Mouse (Mus musculus) liver, adult 2 months (tissue): ENCODE measurements around the gene Mindy4. TPM values are rescaled to one million over a fixed set of nuclear protein-coding genes. Genes with fewer than 3 reads are reported as not detected.

Experiments used
- DNase-seq: peaks from one replicate; pipeline ENCODE4 v3.0.0-alpha.2; 2011; ENCODE audit warnings: low read depth, low spot score; ENCODE audit errors: extremely low read depth
- H3K27ac ChIP-seq: fragments of 200-500 bp; replicated peaks from 2 replicates; pipeline ENCODE4 v1.5.1; 2012; ENCODE audit warnings: low read depth, mild to moderate bottlenecking, control low read depth, inconsistent platforms, low read length; ENCODE audit not compliant: insufficient read depth
- H3K27me3 ChIP-seq: fragments of 200-500 bp; 2 replicates; pipeline ENCODE4 v1.6.1; 2012; ENCODE audit warnings: mild to moderate bottlenecking, moderate library complexity, low read length, inconsistent platforms; ENCODE audit not compliant: control insufficient read depth, insufficient read depth
- H3K36me3 ChIP-seq: fragments of 200-500 bp; 2 replicates; pipeline ENCODE4 v1.6.1; 2012; ENCODE audit warnings: low read length, inconsistent platforms; ENCODE audit not compliant: control insufficient read depth, insufficient read depth
- H3K4me1 ChIP-seq: fragments of 200-500 bp; 2 replicates; pipeline ENCODE4 v1.6.1; 2011; ENCODE audit warnings: low read length; ENCODE audit not compliant: control insufficient read depth, insufficient read depth
- H3K4me3 ChIP-seq: fragments of 200-500 bp; 2 replicates; pipeline ENCODE4 v1.5.1; 2011; ENCODE audit warnings: low read depth, mild to moderate bottlenecking, control low read depth, low read length, moderate library complexity; ENCODE audit not compliant: insufficient read depth
- H3K79me2 ChIP-seq: fragments of 200-500 bp; 2 replicates; pipeline ENCODE4 v1.6.1; 2012; ENCODE audit warnings: inconsistent platforms, mild to moderate bottlenecking, low read length, moderate library complexity; ENCODE audit not compliant: control insufficient read depth, insufficient read depth
- H3K9ac ChIP-seq: fragments of 200-500 bp; 2 replicates; pipeline ENCODE4 v1.6.1; 2012; ENCODE audit warnings: low read depth, mild to moderate bottlenecking, control low read depth, inconsistent platforms, low read length
- CTCF ChIP-seq: fragments of 200-500 bp; IDR thresholded peaks from 2 replicates; pipeline ENCODE4 v1.5.1; 2011; ENCODE audit warnings: low read depth, low read length, control low read depth
- POLR2A ChIP-seq: fragments of 200-500 bp; IDR thresholded peaks from 2 replicates; pipeline ENCODE4 v1.6.1; 2011; ENCODE audit warnings: low read length, control low read depth; ENCODE audit not compliant: insufficient read depth; ENCODE audit errors: extremely low read depth
- WGBS: fragments of 180-500 bp; shearing (Covaris S2); methylation state at CpG from one replicate; pipeline ENCODE4 v1.1.7; 2018; 5-methylcytosine and 5-hydroxymethylcytosine counted together
- polyA plus RNA-seq: library from polyadenylated mRNA; depleted of rRNA; stranded (reverse); fragments of >200 nt; gene quantifications from 2 replicates; pipeline ENCODE4 v1.2.3, GENCODE M21; 2012
- total RNA-seq: library from RNA; depleted of rRNA; stranded (reverse); fragments of >200 nt; gene quantifications from 2 replicates; pipeline ENCODE4 v1.2.3, GENCODE M21; 2014

Mindy4 gene
- total and polyA plus RNA-seq, 2 experiments = 4.1 to 4.3 TPM

GRCm38 (mm10) chr6:55338934-55339825 is 136.0 kb downstream of the Mindy4 start:
- WGBS = 72% methylated on average over 9 of the region's 9 CpGs
- H3K4me1 ChIP-seq = peaks cover 2% of the 10 kb centered on the region; the same call in 1 of the 2 replicates
- no peak for DNase-seq

GRCm38 (mm10) chr6:55341688-55342087 is 138.5 kb downstream of the Mindy4 start:
- Histone ChIP-seq H3K27ac (no peak overlapping the region), H3K4me3 (no peak overlapping the region), H3K27me3 (no peaks in the 10 kb centered on the region), H3K9ac (no peak overlapping the region), H3K36me3 (no peaks in the 10 kb centered on the region), H3K4me1 (peaks cover 2% of the 10 kb centered on the region; the same call in 1 of the 2 replicates), H3K79me2 (no peaks in the 10 kb centered on the region)
- no peak for TF ChIP-seq POLR2A
- no peak for TF ChIP-seq CTCF
- peak; percentile 78 for DNase-seq
- 9% methylated on average over 5 of the region's 5 CpGs for WGBS

More at GRCm38 (mm10) chr6:55338934-55339825, 136.0 kb downstream of the Mindy4 start:
- Histone ChIP-seq H3K9ac (peak overlapping the region; percentile 33), H3K79me2 (no peaks in the 10 kb centered on the region), H3K27ac (peak overlapping the region; percentile 12; the same call in 1 of the 2 replicates), H3K36me3 (no peaks in the 10 kb centered on the region), H3K27me3 (no peaks in the 10 kb centered on the region), H3K4me3 (peak overlapping the region; percentile 82)
- no peak for TF ChIP-seq POLR2A

DNA sequence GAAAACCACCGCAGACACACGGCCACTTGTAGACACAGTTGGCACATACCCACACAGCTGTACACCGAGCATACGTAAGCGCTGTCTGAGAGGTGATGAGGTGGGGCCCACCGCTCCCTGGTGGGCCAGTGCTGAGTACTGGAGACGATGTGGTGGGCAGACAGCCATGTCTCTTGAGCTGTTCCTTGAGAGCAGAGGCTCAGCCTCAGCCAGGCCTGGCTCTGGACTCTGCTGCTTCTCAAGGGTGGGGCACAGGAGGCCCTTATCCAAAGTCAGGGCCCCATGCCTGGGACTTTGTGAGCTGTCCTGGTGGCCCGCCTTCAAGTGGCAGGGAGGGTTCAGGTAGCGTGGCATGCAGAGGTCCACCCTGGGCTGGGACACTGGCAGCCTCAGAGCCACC is 139.1 kb downstream of the Mindy4 start:
- Histone ChIP-seq H3K4me3 (peak overlapping the region; percentile 40; the same call in 1 of the 2 replicates), H3K27me3 (no peaks in the 10 kb centered on the region), H3K9ac (no peak overlapping the region; the same call in 1 of the 2 replicates), H3K36me3 (no peaks in the 10 kb centered on the region), H3K27ac (no peak overlapping the region), H3K79me2 (no peaks in the 10 kb centered on the region), H3K4me1 (peaks cover 2% of the 10 kb centered on the region; the same call in 1 of the 2 replicates)
- 81% methylated on average over 9 of the region's 9 CpGs for WGBS
- no peak for DNase-seq
- TF ChIP-seq CTCF (no peak), POLR2A (no peak)

DNA sequence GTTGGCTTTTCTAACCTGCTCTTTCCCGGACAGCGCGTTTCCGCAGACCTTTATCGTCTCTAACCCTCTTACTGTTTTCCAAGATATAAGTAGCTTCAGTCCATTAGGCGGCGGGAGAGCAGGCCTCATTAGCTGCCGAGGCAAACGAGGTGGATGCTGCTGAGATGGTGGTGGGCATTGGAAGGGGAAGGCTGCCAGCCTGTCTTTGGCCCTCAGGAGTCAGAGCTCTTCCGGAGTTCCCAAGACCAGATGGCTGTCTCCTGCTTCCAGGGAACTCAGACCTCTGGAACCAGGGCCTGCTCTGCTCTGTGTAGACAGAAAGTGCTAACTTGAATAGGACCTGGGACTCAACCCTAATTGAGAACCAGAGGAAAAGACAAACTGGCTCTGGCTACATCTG is 140.3 kb downstream of the Mindy4 start:
- Histone ChIP-seq H3K27ac (no peak overlapping the region; the same call in 1 of the 2 replicates), H3K79me2 (no peaks in the 10 kb centered on the region), H3K4me3 (0 out of 2 replicates have a peak overlapping the region, but pooled peaks have one; percentile 12), H3K9ac (no peak overlapping the region), H3K4me1 (peaks cover 2% of the 10 kb centered on the region; the same call in 1 of the 2 replicates), H3K36me3 (no peaks in the 10 kb centered on the region), H3K27me3 (no peaks in the 10 kb centered on the region)
- DNase-seq = no peak
- 79% methylated on average over 10 of the region's 10 CpGs for WGBS
- no peak for TF ChIP-seq CTCF
- no peak for TF ChIP-seq POLR2A

DNA sequence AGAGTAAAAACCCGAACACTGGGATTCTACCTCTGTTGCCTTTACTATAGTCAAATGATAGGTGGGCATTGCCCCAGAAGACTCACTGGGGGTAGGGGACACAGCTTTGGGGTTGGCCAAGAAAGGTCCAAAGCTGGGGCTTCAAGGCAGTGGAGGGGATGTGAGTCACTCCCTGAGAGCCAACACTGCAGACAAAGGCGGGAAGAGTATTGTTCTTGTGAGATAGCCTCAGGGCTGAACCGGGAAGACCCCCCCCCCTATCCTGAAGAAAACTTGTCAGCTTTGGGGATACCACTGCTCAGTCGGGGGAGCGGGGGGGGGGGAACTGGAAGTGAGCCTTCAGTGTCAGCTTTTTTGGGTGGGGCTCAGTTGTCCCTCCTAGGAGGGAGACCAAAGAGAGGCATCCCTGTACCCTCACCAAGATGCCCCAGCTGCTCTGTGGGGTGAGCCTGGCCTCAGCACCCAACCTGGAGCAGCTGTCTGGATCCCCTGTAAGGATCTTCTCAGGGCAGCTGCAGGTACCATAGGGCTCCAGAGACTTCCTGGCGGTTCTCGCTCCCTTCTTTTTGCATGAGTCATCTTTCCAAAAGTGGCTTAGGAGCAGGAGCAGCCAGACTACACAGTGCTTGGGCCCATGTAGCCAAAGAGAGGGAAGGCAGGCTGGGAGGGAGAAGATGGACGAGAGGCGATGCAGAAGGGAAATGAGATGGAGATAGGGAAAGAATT is 141.3 kb downstream of the Mindy4 start:
- TF ChIP-seq POLR2A = no peak
- TF ChIP-seq CTCF = no peak
- H3K9ac ChIP-seq = no peak overlapping the region
- no peak overlapping the region for H3K4me3 ChIP-seq
- no peak for DNase-seq
- H3K27ac ChIP-seq = no peak overlapping the region
- 87% methylated on average over 9 of the region's 9 CpGs for WGBS
- no peaks in the 10 kb centered on the region for H3K79me2 ChIP-seq
- H3K4me1 ChIP-seq = peaks cover 2% of the 10 kb centered on the region; the same call in 1 of the 2 replicates
- H3K36me3 ChIP-seq = no peaks in the 10 kb centered on the region
- no peaks in the 10 kb centered on the region for H3K27me3 ChIP-seq
